Mouse (Mus musculus) embryonic facial prominence, embryonic 11.5 days (tissue): ENCODE results near the gene Car5a. TPM values are rescaled to one million over a fixed set of nuclear protein-coding genes. Genes with fewer than 3 reads are reported as not detected.
A peak's percentile ranks its signal among the peaks of the same experiment; 100 is the strongest.

Source experiments
- ATAC-seq: fragments of 200-750 bp; cut with Nextera tagmentation; replicated peaks from 2 replicates; pipeline ENCODE4 v1.8.0; 2017; ENCODE audit warnings: low read depth; ENCODE audit not compliant: insufficient number of reproducible peaks, low FRiP score, low TSS enrichment
- DNase-seq: peaks from one replicate; pipeline ENCODE4 v3.0.0-alpha.2; 2015; ENCODE audit warnings: low spot score
- H3K27ac ChIP-seq: fragments of 300-500 bp; sonication (generic); replicated peaks from 2 replicates; pipeline ENCODE4 v1.5.1; 2014; ENCODE audit warnings: mild to moderate bottlenecking, low read depth, low read length, control low read depth
- H3K27me3 ChIP-seq: fragments of 300-500 bp; sonication (generic); 2 replicates; pipeline ENCODE4 v1.6.1; 2014; ENCODE audit warnings: mild to moderate bottlenecking, low read length, moderate library complexity, mixed read lengths; ENCODE audit not compliant: control insufficient read depth, insufficient read depth
- H3K36me3 ChIP-seq: fragments of 300-500 bp; sonication (generic); replicated peaks from 2 replicates; pipeline ENCODE4 v1.6.1; 2014; ENCODE audit warnings: low read depth, mild to moderate bottlenecking, low read length, moderate library complexity, mixed read lengths; ENCODE audit not compliant: control insufficient read depth, insufficient read depth
- H3K4me1 ChIP-seq: fragments of 300-500 bp; sonication (generic); 2 replicates; pipeline ENCODE4 v1.6.1; 2014; ENCODE audit warnings: low read length, mixed read lengths; ENCODE audit not compliant: control insufficient read depth, insufficient read depth
- H3K4me2 ChIP-seq: fragments of 300-500 bp; sonication (generic); 2 replicates; pipeline ENCODE4 v1.6.1; 2014; ENCODE audit warnings: low read depth, mild to moderate bottlenecking, control low read depth, low read length, moderate library complexity
- H3K4me3 ChIP-seq: fragments of 300-500 bp; sonication (generic); 2 replicates; pipeline ENCODE4 v1.5.1; 2014; ENCODE audit warnings: low read depth, low read length, control low read depth
- H3K9ac ChIP-seq: fragments of 300-500 bp; sonication (generic); replicated peaks from 2 replicates; pipeline ENCODE4 v1.6.1; 2014; ENCODE audit warnings: mild to moderate bottlenecking, control low read depth, low read length
- H3K9me3 ChIP-seq: fragments of 300-500 bp; sonication (generic); replicated peaks from 2 replicates; pipeline ENCODE4 v1.6.1; 2016; ENCODE audit warnings: mild to moderate bottlenecking, low read length, inconsistent platforms, mixed read lengths; ENCODE audit not compliant: control insufficient read depth
- WGBS: fragments of 180-500 bp; shearing (Covaris S2); extraction: QIAGEN DNeasy Blood & Tissue Kit; methylation state at CpG from one replicate; pipeline ENCODE4 v1.1.7; 2014; 5-methylcytosine and 5-hydroxymethylcytosine counted together
- polyA plus RNA-seq: library from polyadenylated mRNA; unstranded; fragments of >200 nt; fragmentation: Nextera tagmentation; extraction: Ambion mirVana; gene quantifications from 2 replicates; pipeline ENCODE4 v1.2.1, GENCODE M21; 2014

Car5a gene
- polyA plus RNA-seq, 1 experiment from 2014 or later, result not detected

DNA sequence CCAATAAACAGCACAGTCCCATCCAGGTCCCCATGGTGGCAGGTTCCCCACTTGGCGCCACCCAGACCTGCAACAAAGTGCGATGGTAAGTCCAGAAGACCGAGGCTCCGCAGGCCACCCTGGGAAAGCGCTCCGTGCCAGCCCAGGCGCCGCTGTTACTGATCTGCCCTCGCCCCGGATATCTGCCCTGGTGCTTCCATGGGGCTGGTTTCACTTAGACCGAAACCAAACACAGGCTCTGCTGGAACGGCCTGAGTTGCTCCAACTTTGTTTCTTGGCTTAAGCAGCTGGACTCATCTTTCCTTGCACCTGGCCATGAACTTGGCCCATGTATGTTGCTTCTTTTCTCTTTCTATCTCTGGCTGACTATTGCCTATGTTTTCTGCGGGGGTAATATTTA, 34.0 kb upstream of the Car5a start:
- ATAC-seq (no peak), DNase-seq (no peak)
- H3K9me3 ChIP-seq, result no peaks in the 10 kb centered on the region
- peaks cover 5% of the 10 kb centered on the region for H3K36me3 ChIP-seq
- H3K9ac ChIP-seq, result no peak overlapping the region
- no peak overlapping the region for H3K4me2 ChIP-seq
- no peaks in the 10 kb centered on the region for H3K4me1 ChIP-seq
- 92% methylated on average over 13 of the region's 13 CpGs for WGBS
- H3K27ac ChIP-seq, result no peak overlapping the region
- H3K4me3 ChIP-seq, result no peak overlapping the region
- no peaks in the 10 kb centered on the region for H3K27me3 ChIP-seq

DNA sequence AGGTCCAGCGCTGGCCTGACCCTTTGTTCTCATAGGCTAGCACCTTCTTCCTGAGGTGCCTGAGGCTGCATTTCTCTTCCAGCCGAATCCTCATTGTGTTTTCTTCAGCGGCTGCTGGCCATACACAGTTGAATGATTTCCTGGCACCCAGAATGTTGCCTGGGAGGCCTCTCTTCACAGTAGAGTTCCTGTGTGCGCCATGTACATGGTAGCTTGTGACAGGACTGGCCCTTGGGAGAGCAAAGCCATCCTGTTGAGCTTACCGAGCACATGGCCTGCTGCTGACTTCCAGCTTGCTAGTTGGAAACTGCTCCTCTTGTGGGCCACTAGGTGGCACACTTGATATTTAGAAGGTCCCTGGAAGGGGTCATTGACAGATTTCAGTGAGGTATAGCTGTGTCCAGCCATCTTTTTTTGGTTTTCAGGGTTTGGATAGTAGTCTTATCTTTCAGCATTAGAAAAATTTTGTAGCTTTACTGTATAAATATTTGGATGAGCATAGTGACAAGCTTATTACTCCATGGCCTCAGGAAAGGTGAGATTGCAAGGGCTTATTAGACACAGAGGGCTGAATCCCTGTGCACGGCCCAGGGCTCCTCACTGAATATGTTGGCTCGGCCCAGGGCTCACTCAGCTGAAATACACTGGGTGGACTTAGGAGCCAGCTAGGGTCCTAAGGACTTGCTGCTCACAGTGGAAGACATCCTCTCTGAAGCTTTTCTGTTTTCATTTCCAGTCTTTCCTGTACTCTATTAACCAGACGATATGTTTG, 33.3 kb upstream of the Car5a start:
- Histone ChIP-seq H3K4me1 (no peaks in the 10 kb centered on the region), H3K27me3 (no peaks in the 10 kb centered on the region), H3K27ac (no peak overlapping the region), H3K9me3 (no peaks in the 10 kb centered on the region), H3K4me2 (no peak overlapping the region), H3K9ac (peak overlapping the region; percentile 18; the same call in 1 of the 2 replicates), H3K36me3 (peaks cover 5% of the 10 kb centered on the region), H3K4me3 (no peak overlapping the region)
- ATAC-seq (peak; percentile 65; the same call in 1 of the 2 replicates), DNase-seq (peak; percentile 79)
- 55% methylated on average over 8 of the region's 8 CpGs for WGBS

DNA sequence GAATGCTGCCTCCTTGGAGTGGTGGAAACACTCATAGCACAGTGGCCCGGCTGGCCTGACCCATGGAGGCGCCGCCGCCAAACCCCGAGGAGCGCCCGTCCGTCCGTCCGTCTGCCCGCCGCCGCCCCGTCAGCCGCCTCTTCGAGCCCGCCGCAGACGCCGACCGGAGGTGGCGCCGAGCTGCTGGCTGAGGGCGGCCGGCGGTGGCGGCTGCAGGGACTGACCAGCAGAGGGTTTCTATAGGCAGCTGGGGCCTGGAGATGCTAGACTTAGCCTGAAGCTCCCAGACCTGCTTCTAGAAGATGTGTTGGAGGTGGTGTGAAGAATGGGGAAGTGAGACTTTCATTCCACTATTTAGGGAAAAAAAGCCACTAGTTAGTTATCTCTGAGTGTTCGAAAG, 29.2 kb upstream of the Car5a start:
- Histone ChIP-seq H3K4me2 (no peak overlapping the region), H3K9ac (no peak overlapping the region), H3K36me3 (peaks cover 3% of the 10 kb centered on the region), H3K27ac (no peak overlapping the region), H3K27me3 (no peaks in the 10 kb centered on the region), H3K9me3 (no peaks in the 10 kb centered on the region), H3K4me3 (no peak overlapping the region), H3K4me1 (no peaks in the 10 kb centered on the region; the same call in 1 of the 2 replicates)
- WGBS, result 95% methylated on average over 19 of the region's 28 CpGs
- DNase-seq, result no peak
- ATAC-seq, result no peak

DNA sequence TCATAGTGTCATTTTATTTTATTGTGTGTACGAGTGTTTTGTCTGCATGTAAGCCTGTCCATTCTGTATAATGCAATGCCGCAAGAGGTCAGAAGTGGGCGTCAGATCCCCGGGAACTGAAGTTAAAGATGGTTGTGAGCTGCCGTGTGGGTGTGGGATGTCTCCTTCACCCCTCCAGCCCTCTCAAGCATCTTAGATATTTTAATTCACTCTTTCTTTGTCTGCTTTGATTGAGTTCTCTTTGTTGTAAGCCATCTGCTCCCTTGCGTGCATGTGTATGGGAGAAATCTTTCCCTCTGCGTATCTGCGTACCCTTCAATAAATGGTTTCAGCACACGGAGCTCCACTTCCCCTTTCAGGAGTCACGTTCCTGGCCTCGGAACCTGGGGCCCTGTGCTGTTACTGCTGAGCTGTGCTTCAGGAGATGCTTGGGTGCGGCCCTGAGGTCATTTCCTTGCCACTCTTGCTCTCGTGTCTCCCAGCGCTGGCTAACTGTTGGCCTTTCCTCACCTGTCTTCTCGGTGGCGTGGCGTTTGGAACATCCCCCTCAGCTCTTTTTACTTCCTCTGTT, 26.9 kb upstream of the Car5a start:
- H3K4me2 ChIP-seq, result no peak overlapping the region
- no peak overlapping the region for H3K9ac ChIP-seq
- no peak for DNase-seq
- no peaks in the 10 kb centered on the region for H3K27me3 ChIP-seq
- H3K9me3 ChIP-seq, result no peaks in the 10 kb centered on the region
- no peak overlapping the region for H3K4me3 ChIP-seq
- WGBS, result 81% methylated on average over 17 of the region's 17 CpGs
- H3K4me1 ChIP-seq, result peaks cover 6% of the 10 kb centered on the region
- H3K36me3 ChIP-seq, result no peaks in the 10 kb centered on the region; the same call in 1 of the 2 replicates
- no peak for ATAC-seq
- no peak overlapping the region for H3K27ac ChIP-seq

DNA sequence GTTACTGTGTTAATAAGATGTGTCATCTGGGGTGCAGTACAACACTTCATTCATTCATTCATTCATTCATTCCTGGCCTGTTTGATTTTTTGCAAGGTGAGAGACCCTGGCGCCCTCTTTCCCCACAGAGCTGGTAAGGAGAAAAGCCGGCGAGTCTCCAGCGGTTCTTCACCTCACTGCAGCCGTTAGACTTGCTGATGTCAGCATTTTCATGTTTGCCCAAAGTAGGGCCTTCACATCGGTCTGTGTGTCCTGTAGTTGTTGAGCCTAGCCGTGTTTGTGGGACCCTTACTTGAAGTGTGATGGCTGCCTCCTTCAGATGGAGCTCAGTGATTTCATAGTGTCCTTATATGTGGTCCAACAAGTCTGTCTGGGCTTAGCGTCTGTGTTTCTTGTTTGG, 25.5 kb upstream of the Car5a start:
- Histone ChIP-seq H3K36me3 (no peaks in the 10 kb centered on the region), H3K4me2 (no peak overlapping the region), H3K4me1 (peaks cover 6% of the 10 kb centered on the region), H3K27ac (no peak overlapping the region), H3K9ac (no peak overlapping the region), H3K9me3 (no peaks in the 10 kb centered on the region), H3K27me3 (no peaks in the 10 kb centered on the region), H3K4me3 (no peak overlapping the region)
- ATAC-seq, result no peak
- DNase-seq, result no peak
- 89% methylated on average over 8 of the region's 8 CpGs for WGBS

DNA sequence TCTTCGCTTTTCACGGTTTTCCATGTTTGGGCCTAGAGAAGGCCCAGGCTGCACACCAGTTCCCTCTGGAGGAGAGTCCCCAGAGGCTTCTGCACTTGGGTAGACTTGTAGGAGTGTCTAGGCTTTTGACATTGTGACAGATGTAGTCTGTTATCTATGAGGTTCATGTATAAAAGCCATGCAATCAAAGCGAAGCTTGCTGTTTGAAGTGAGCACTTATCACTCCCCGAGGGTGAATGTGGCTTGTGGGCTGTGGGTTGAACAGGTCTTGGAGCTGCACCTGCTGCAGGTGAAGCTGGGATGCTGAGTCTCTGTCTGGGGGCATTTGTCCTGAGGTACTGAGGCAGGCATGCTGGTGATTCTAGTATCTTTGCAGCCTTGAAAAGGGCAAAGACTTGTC, 23.8 kb upstream of the Car5a start:
- ATAC-seq (no peak), DNase-seq (no peak)
- Histone ChIP-seq H3K4me3 (no peak overlapping the region), H3K36me3 (no peaks in the 10 kb centered on the region), H3K4me2 (no peak overlapping the region), H3K9me3 (no peaks in the 10 kb centered on the region), H3K4me1 (peaks cover 6% of the 10 kb centered on the region), H3K27me3 (no peaks in the 10 kb centered on the region), H3K27ac (no peak overlapping the region), H3K9ac (no peak overlapping the region)
- 78% methylated on average over 4 of the region's 4 CpGs for WGBS

DNA sequence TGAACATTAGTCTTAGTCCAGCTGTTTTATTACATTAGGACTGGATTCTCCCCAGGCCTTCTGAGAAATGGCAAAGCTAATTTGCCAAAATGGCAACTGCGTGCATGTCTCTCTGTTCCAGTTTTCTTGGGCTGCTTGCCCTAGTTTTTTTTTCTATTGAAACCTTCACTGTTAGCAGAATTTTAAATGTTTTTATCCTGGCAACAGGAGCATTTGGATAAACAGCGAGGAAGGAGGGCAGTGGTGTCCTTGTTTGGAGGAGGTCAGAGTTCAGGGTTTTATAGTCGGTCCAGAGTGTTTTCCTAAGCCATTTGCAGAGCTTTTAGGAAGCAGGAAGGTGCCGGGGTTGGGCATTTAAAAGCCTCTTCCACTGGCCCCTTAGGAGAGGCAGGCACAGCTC, 23.3 kb upstream of the Car5a start:
- no peaks in the 10 kb centered on the region for H3K36me3 ChIP-seq
- H3K27me3 ChIP-seq, result no peaks in the 10 kb centered on the region
- no peak overlapping the region for H3K4me2 ChIP-seq
- H3K9me3 ChIP-seq, result no peaks in the 10 kb centered on the region
- no peak overlapping the region for H3K4me3 ChIP-seq
- DNase-seq, result no peak
- peaks cover 6% of the 10 kb centered on the region for H3K4me1 ChIP-seq
- ATAC-seq, result no peak
- H3K27ac ChIP-seq, result no peak overlapping the region
- WGBS, result 45% methylated on average over 4 of the region's 4 CpGs
- no peak overlapping the region for H3K9ac ChIP-seq

DNA sequence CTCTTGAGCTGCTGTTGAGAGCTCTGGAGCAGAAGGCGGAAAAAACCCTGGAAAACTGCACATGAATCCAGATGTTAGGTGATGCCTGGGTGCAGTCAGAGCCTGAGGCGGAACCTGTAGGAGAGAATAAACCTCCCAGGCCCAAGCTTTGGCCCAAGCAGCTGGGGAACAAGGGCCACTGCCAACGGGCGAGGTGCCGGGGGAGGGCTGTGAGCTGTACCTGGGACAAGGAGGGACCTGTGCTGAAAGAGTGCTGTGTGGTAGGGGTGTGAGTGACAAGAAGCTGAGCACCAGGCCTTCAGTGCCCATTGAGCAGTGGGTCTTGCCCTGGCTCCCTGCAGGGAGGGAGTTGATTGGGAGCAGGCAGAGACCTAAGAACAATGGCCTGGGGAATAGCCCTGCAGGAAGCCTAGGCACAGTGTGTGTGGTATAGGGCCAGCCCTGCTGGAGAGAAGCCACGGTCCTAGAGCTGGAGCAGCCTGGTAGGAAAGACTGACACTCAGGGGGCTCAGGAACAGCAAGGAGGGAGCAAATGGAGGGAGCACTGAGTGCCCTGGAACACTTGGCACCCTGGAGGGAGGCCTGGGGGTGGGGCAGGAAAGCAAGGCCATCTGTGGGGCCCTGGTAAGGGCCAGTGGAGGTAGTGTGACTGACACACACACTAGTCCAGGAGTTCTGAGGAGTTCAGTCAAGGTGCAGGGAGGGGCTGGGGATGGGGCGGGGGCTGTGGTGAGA, 22.2 kb upstream of the Car5a start:
- Histone ChIP-seq H3K4me3 (no peak overlapping the region), H3K4me1 (peaks cover 6% of the 10 kb centered on the region), H3K27ac (no peak overlapping the region), H3K9ac (peak overlapping the region; percentile 32), H3K27me3 (no peaks in the 10 kb centered on the region), H3K36me3 (no peaks in the 10 kb centered on the region), H3K9me3 (no peaks in the 10 kb centered on the region), H3K4me2 (no peak overlapping the region)
- ATAC-seq, result peak; percentile 40; the same call in 1 of the 2 replicates
- no peak for DNase-seq
- WGBS, result 41% methylated on average over 7 of the region's 7 CpGs
